Mouse (Mus musculus) kidney, adult 2 months (tissue): ENCODE data around the gene Ugt2a2. TPM values are rescaled to one million over a fixed set of nuclear protein-coding genes. Genes with fewer than 3 reads are reported as not detected.
"Not testable (repeated sequence)": the region's sequence is repeated elsewhere in the genome, so short reads cannot be mapped to it uniquely, and the experiment has no call there.

Source experiments
- DNase-seq: peaks from one replicate; pipeline ENCODE4 v3.0.0; 2021
- H3K27ac ChIP-seq: fragments of 200-500 bp; 2 replicates; pipeline ENCODE4 v1.5.1; 2012; ENCODE audit warnings: low read depth, low read length, control low read depth, inconsistent platforms; ENCODE audit not compliant: insufficient read depth
- H3K27me3 ChIP-seq: fragments of 200-500 bp; replicated peaks from 2 replicates; pipeline ENCODE4 v1.6.1; 2012; ENCODE audit warnings: mild to moderate bottlenecking, moderate library complexity, low read length, inconsistent platforms; ENCODE audit not compliant: control insufficient read depth, insufficient read depth
- H3K36me3 ChIP-seq: fragments of 200-500 bp; 2 replicates; pipeline ENCODE4 v1.6.1; 2012; ENCODE audit warnings: mild to moderate bottlenecking, moderate library complexity, low read length, inconsistent platforms; ENCODE audit not compliant: control insufficient read depth, insufficient read depth
- H3K4me1 ChIP-seq: fragments of 200-500 bp; 2 replicates; pipeline ENCODE4 v1.6.1; 2011; ENCODE audit warnings: low read length; ENCODE audit not compliant: control insufficient read depth, insufficient read depth
- H3K4me3 ChIP-seq: fragments of 200-500 bp; 2 replicates; pipeline ENCODE4 v1.5.1; 2011; ENCODE audit warnings: mild to moderate bottlenecking, low read depth, low read length, control low read depth; ENCODE audit not compliant: insufficient read depth
- CTCF ChIP-seq: fragments of 200-500 bp; conservative IDR thresholded peaks from 2 replicates; pipeline ENCODE4 v1.5.1; 2011; ENCODE audit warnings: low read depth, mild to moderate bottlenecking, control low read depth, low read length, moderate library complexity, mixed read lengths; ENCODE audit not compliant: insufficient read depth, insufficient read length
- POLR2A ChIP-seq: fragments of 200-500 bp; IDR thresholded peaks from one replicate; pipeline ENCODE4 v1.6.1; 2011; ENCODE audit warnings: low read depth, low read length, control low read depth
- WGBS: fragments of 180-500 bp; shearing (Covaris S2); methylation state at CpG from one replicate; pipeline ENCODE4 v1.1.7; 2018; 5-methylcytosine and 5-hydroxymethylcytosine counted together
- polyA plus RNA-seq: library from polyadenylated mRNA; depleted of rRNA; stranded (reverse); fragments of >200 nt; gene quantifications from 2 replicates; pipeline ENCODE4 v1.2.3, GENCODE M21; 2012; rRNA removed

Ugt2a2 gene
- polyA plus RNA-seq = not detected in 2 replicates

DNA sequence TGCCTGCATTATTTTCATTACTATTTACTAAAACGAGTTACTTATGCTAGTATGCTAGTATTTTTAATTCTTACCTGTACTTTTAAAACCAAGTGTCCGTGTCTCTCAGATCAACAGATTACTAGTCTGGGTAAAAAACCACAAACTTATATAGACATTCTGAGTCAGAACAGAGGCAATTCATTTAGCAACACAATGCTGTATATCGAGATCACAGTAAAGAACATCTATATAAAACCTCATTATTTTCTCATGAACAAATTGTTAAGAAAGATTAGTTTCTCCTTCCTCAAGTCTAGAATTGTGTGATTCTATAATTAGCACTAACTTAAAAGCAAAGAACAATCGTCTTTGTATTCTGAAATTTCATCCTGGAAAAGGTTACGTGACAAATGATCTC lies at the start of gene Ugt2a2:
Gene Ugt2a2 (minus strand): TSS at position 101 of the 400 bp plus-strand sequence.
- H3K4me3 ChIP-seq = no peak within 1 kb of the TSS
- no peak for DNase-seq
- no peaks in the 10 kb centered on the region for H3K36me3 ChIP-seq
- no peak within 1 kb of the TSS for H3K27ac ChIP-seq
- no peak for TF ChIP-seq CTCF
- TF ChIP-seq POLR2A = no peak
- 79% methylated on average over 5 of the region's 5 CpGs for WGBS
- no peaks in the 10 kb centered on the region for H3K27me3 ChIP-seq
- H3K4me1 ChIP-seq = no peaks in the 10 kb centered on the region

GRCm38 (mm10) chr5:87523561-87523960 lies 41.5 kb upstream of the Ugt2a2 start:
- peak; percentile 66 for DNase-seq
- not testable (repeated sequence) for H3K27me3 ChIP-seq, H3K36me3 ChIP-seq, H3K4me1 ChIP-seq, H3K4me3 ChIP-seq
- WGBS = 53% methylated on average over 2 of the region's 2 CpGs
- peak overlapping the region; percentile 63 for H3K27ac ChIP-seq

DNA sequence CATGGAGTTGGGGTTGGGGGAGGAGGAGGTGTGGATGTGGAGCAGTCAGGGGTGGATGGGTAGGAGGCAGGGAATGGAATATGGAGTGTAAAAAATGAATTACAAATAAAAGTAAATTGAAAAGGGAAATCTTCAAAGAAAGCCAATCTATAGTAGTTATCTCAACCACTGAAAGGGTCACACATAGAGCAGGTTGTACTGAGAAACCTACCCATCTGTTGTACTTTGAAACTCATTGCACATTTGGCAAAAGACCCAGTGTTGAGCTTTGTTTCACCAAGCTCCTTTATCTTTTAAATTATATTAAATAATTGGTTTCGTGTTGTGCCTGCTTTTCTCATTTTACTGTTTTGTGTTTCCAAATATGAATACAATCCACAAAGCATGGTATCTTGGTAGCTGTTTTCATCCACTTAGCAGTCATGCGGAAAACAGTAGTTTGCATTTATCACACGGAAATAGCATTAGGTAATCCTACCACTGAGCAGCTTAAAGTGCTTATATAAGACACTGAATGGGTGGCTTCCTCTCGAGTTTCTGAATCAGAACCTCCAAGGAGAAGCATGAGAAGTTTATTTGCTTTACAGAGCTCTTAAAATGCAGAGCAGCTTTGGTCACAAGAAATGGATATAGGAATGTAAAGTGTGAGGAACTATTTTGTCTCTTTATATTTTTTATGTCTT lies 23.9 kb upstream of the Ugt2a2 start:
- no peak overlapping the region for H3K27ac ChIP-seq
- peak; percentile 8 for DNase-seq
- H3K4me3 ChIP-seq = no peak overlapping the region
- TF ChIP-seq POLR2A (no peak), CTCF (no peak)
- no peaks in the 10 kb centered on the region for H3K4me1 ChIP-seq
- H3K36me3 ChIP-seq = no peaks in the 10 kb centered on the region
- no peaks in the 10 kb centered on the region for H3K27me3 ChIP-seq
- WGBS = 49% methylated on average over 4 of the region's 4 CpGs

DNA sequence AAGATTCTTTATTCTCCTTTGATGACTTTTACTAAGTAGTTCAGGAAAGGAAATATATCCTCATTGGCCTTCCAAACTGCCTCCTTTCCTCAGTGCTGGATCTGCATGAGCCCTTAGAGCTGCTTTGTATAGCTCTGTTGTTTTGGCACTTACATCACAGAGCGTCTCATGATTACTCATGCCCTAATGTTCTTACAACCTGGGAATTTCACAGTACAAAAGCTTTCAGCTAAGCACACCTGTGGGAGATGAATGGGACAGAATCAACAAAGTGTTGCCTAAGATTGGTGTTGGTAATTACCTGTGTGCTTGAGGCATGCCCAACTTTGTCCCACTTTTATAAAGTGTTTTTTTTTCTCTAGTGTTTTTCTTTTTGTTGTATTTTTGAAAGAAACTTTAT lies 20.6 kb upstream of the Ugt2a2 start:
- TF ChIP-seq POLR2A (no peak), CTCF (no peak)
- 73% methylated on average over 1 of the region's 1 CpGs for WGBS
- Histone ChIP-seq H3K27me3 (no peaks in the 10 kb centered on the region), H3K4me3 (no peak overlapping the region), H3K36me3 (no peaks in the 10 kb centered on the region), H3K4me1 (peaks cover 3% of the 10 kb centered on the region; the same call in 1 of the 2 replicates), H3K27ac (no peak overlapping the region)
- DNase-seq = no peak

- peak overlapping the region; percentile 82; the same call in 1 of the 2 replicates for H3K27ac ChIP-seq
- TF ChIP-seq CTCF = no peak
- H3K4me1 ChIP-seq = peaks cover 3% of the 10 kb centered on the region; the same call in 1 of the 2 replicates
- no peaks in the 10 kb centered on the region for H3K27me3 ChIP-seq
- no peaks in the 10 kb centered on the region for H3K36me3 ChIP-seq
- no peak overlapping the region for H3K4me3 ChIP-seq
- DNase-seq = peak; percentile 38
These were observed 17.3 kb upstream of the Ugt2a2 start for GRCm38 (mm10) chr5:87499341-87499740.

DNA sequence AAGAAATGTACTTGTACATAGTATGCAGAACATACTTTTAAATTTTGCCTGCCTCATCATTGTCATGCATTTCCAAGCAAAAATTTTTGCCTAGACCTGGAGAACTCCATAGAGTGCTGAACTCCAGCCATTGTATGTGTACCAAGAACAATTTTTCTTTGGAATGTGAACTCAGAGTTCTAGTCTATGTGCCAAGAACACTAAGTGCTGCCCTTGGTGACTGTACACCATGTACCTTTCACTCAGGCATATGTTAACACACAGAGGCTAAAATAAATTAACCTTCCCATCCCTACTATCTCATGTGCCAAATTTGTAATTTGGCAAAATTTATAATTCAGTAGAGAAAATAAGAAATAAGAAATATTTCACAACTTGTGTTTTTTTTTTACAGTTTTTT lies 16.9 kb upstream of the Ugt2a2 start:
- no peaks in the 10 kb centered on the region for H3K27me3 ChIP-seq
- peaks cover 3% of the 10 kb centered on the region; the same call in 1 of the 2 replicates for H3K4me1 ChIP-seq
- H3K27ac ChIP-seq = no peak overlapping the region
- peak; percentile 40 for DNase-seq
- no peak overlapping the region for H3K4me3 ChIP-seq
- no peaks in the 10 kb centered on the region for H3K36me3 ChIP-seq
- TF ChIP-seq CTCF = no peak
- TF ChIP-seq POLR2A = no peak

DNA sequence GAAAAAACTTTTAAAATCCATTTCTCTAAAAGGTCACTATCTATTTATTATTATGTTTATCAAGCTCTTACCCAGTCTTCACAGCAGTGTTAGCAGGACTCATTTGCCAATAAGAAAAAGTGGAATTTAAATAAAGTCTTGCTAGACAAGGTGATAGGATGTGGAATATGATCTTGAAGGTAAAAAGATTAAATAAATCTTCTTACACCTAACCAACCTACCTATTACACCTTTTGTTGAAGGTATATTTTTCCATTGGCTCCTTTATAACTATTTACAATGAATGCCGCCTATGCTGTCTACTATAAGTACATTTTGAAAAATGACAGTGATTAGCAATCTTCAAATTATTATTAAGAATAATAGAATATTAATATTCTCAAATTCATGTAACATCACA lies 8.7 kb upstream of the Ugt2a2 start, which contains the start of gene Ugt2a1:
Gene Ugt2a1 (minus strand): TSS at position 101 of the 400 bp plus-strand sequence.
- no peak within 1 kb of the TSS for H3K27ac ChIP-seq
- no peaks in the 10 kb centered on the region for H3K36me3 ChIP-seq
- TF ChIP-seq CTCF (no peak), POLR2A (no peak)
- no peak for DNase-seq
- H3K4me1 ChIP-seq = no peaks in the 10 kb centered on the region
- no peak within 1 kb of the TSS for H3K4me3 ChIP-seq
- no peaks in the 10 kb centered on the region for H3K27me3 ChIP-seq
- 87% methylated on average over 1 of the region's 1 CpGs for WGBS

DNA sequence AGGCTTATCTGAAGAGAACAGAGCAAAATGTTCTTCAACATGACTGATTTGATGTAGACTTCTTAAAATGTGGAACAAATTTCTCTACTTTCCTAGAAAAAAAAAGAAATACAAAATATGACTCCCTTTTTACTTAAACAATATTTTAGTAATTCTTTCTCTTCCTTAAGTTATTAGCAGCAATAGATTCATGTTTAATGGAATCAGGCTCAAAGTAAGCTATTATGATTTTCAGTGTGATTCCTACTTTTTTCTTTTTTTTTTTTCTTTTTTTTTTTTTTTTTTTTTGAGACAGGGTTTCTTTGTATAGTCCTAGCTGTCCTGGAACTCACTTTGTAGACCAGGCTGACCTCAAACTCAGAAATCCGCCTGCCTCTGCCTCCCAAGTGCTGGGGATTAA lies 4.6 kb upstream of the Ugt2a2 start, which contains the start of gene Gm43638:
Gene Gm43638 (minus strand): TSS at position 101 of the 400 bp plus-strand sequence.
- not testable (repeated sequence) for H3K4me1 ChIP-seq, DNase-seq, H3K36me3 ChIP-seq, H3K27ac ChIP-seq, H3K4me3 ChIP-seq, H3K27me3 ChIP-seq
- WGBS = 69% methylated on average over 1 of the region's 1 CpGs
